Mouse (Mus musculus) inflammation-experienced regulatory T-cells, adult 6 months (primary cell): ENCODE results near the gene Camk1. TPM values are rescaled to one million over a fixed set of nuclear protein-coding genes. Genes with fewer than 3 reads are reported as not detected.

Experiments
- ATAC-seq: one replicate; pipeline ENCODE4 v1.8.0; 2017
- polyA plus RNA-seq, 3 experiments: library from polyadenylated mRNA; unstranded; fragments of 100-300 nt; shearing (Covaris generic); gene quantifications; one replicate each; pipeline ENCODE4 v1.2.1; 2017

The Camk1 gene
- polyA plus RNA-seq, 3 experiments from 2014 or later = 1.3 to 2.6 (median 2.2) TPM

- ATAC-seq = no peak
Measured at GRCm38 (mm10) chr6:113302258-113302657, 41.5 kb downstream of the Camk1 start.

GRCm38 (mm10) chr6:113301350-113301749 lies 42.4 kb downstream of the Camk1 start:
- no peak for ATAC-seq

- ATAC-seq = no peak
Measured at GRCm38 (mm10) chr6:113296639-113297038, 47.1 kb downstream of the Camk1 start.

DNA sequence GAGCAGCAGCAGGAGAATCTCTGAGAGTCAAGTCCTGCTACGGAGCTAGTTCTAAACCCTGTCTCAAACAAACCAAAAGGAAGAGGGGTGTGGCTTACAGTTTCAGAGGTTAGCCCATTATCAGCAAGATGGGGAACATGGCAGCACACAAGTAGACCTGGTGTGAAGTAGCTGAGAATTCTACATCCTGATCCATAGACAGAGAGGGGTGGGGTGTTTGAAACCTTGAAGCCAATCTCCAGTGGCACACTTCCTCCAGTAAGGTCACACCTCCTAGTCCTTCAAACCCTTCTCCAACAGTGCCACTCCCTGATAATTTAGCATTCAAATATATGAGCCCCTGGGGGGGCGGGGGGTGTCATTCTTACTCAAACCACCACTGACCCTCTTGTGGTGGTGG lies 47.7 kb downstream of the Camk1 start:
- ATAC-seq = no peak

GRCm38 (mm10) chr6:113292938-113293337 lies 50.8 kb downstream of the Camk1 start:
- ATAC-seq = no peak

GRCm38 (mm10) chr6:113290346-113290745 lies 53.4 kb downstream of the Camk1 start:
- ATAC-seq = no peak

- ATAC-seq = no peak
Measured at GRCm38 (mm10) chr6:113289346-113289745, 54.4 kb downstream of the Camk1 start.

DNA sequence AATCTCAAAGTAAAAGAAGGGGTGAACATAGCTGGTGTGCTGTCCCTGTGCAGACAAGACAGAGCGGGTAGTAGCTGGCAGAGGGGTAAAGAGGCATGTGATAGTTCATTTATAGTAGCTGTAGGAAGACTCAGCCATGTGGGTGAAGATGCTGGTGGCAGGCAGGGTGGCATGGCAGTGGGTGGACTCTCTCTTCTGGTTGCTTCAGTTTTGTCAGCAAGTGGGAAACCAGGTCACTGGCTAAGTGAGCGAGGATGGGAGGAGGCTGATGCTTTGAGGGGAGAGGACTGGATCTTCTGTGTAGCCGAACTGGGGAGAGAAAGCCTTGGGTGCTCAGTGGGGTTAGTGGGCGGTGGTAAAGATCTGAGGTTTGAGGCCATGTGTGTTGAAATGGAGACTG lies 56.5 kb downstream of the Camk1 start:
- ATAC-seq = no peak

DNA sequence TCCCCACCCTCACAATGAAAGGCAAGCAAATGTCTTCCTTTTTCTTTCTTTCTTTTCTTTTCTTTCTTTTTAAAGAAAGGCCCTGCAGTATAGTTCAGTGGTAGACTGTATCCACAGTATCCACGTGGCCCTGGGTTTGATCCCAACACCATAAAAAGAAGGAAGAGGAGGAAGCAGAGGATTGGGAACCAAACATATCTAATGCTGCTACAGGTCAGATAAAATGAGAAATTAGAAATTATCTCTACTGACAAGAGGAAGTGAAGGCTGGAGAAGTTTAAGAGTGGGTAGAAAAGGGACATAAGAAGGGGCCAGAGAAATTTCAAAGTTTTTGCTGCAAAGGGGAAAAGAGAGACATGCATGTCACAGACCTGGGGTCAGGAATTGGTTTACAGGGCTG lies 57.5 kb downstream of the Camk1 start:
- ATAC-seq = no peak

DNA sequence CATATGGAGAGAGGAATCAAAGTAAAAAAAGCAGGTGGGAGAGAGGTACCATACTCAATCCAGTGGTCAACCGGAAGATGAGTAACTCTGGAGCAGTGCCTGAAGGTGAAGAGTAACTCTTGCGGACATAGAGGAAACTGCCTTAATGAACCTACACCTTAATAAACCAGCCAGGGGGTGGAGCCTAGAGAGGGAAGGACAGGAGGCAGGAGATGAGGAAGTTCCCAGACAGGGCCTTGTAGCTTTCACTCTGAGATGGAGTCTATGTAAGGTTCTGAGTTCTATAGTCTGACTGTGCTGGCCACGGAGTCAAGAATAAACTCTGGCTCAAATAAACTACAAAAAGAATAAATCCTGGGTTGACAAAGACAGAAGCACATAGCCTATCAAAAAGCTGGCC lies 58.9 kb downstream of the Camk1 start:
- no peak for ATAC-seq

Other genes starting within 250 kb of the Camk1 start
- under 1 TPM in 2 of 3 experiments, not detected in 1; 0.84 to 0.95 TPM for gene Lhfpl4, start 148.6 kb downstream of the Camk1 start, polyA plus RNA-seq
- 10 to 100 TPM; 12.0 to 18.4 (median 16.2) TPM for gene Mtmr14, start 106.1 kb downstream of the Camk1 start, polyA plus RNA-seq
- gene Cpne9, start 61.7 kb downstream of the Camk1 start, polyA plus RNA-seq = under 1 TPM in 2 of 3 experiments, not detected in 1; 0.21 to 0.22 TPM
- gene Brpf1, start 36.8 kb downstream of the Camk1 start, polyA plus RNA-seq = 10 to 100 TPM in 2 of 3 experiments, 1 to 10 TPM in 1; 9.2 to 15.3 (median 13.7) TPM
- 10 to 100 TPM; 12.7 to 23.8 (median 20.9) TPM for gene Ogg1, start 17.0 kb downstream of the Camk1 start, polyA plus RNA-seq
- 10 to 100 TPM; 27.5 to 44.5 (median 43.3) TPM for gene Tada3, start 33.9 kb upstream of the Camk1 start, polyA plus RNA-seq
- 100 to 1,000 TPM; 516 to 980 (median 581) TPM for gene Arpc4, start 34.1 kb upstream of the Camk1 start, polyA plus RNA-seq
- gene Ttll3, start 45.3 kb upstream of the Camk1 start, polyA plus RNA-seq = 10 to 100 TPM in 2 of 3 experiments, 1 to 10 TPM in 1; 6.6 to 18.5 (median 16.4) TPM
- 10 to 100 TPM in 2 of 3 experiments, 1 to 10 TPM in 1; 6.5 to 13.4 (median 12.0) TPM for gene Rpusd3, start 75.4 kb upstream of the Camk1 start, polyA plus RNA-seq
- gene Cidec, start 91.8 kb upstream of the Camk1 start, polyA plus RNA-seq = not detected
- gene Jagn1, start 98.6 kb upstream of the Camk1 start, polyA plus RNA-seq = 10 to 100 TPM; 50.3 to 60.1 (median 56.3) TPM
- gene Il17re, start 114.5 kb upstream of the Camk1 start, polyA plus RNA-seq = 1 to 10 TPM in 2 of 3 experiments, under 1 TPM in 1; 0.69 to 8.2 (median 1.9) TPM
- gene Il17rc, start 127.4 kb upstream of the Camk1 start, polyA plus RNA-seq = under 1 TPM in 2 of 3 experiments, not detected in 1; 0.32 to 0.47 TPM
- gene Creld1, start 139.3 kb upstream of the Camk1 start, polyA plus RNA-seq = 1 to 10 TPM; 6.1 to 9.2 (median 8.1) TPM
- under 1 TPM in 1 of 3 experiments, not detected in 2; 0.17 TPM for gene Prrt3, start 157.9 kb upstream of the Camk1 start, polyA plus RNA-seq
- 10 to 100 TPM; 57.0 to 69.1 (median 62.4) TPM for gene Emc3, start 187.7 kb upstream of the Camk1 start, polyA plus RNA-seq
- 1 to 10 TPM; 1.4 to 9.7 (median 2.0) TPM for gene Fancd2, start 187.7 kb upstream of the Camk1 start, polyA plus RNA-seq